In genomic region chr16:30835678-30836077, GRCm38 (mm10) we compare ENCODE assay signal across 19 mouse cellular contexts.
DNase-seq lines count a peak whose midpoint lies in the region; ATAC-seq and TF ChIP-seq lines count a peak whose summit lies in the region.
"Had no signal": no experiment of that assay in that cellular context is flagged by ENCODE, and none has a peak within 500 bp of the region (broad histone marks: within the 10 kb centered on the region; RNA-seq: fewer than 3 reads in every experiment).

No protein-coding gene starts in this region.

- DNase-seq in gastrocnemius, adult 2 months: no peak
- no peak for DNase-seq in gastrocnemius, postnatal 25 days
- peak; percentile 17 for DNase-seq in kidney, adult 9 months
- no peak for DNase-seq in kidney, adult 18-20 months
- peak; percentile 33 for DNase-seq in splenic B cell, adult 2 months (ENCODE audit: low read depth, low spot score)
- no peak for DNase-seq in layer of hippocampus, adult 18-20 months (ENCODE audit: low spot score in 2 of 2)
- no peak for DNase-seq in left cerebral cortex, adult 9 months (ENCODE audit: low spot score in 2 of 2)
- DNase-seq: adrenal gland, adult 2 months; cerebellum, postnatal 25 days; kidney, postnatal 10 days; layer of hippocampus, adult 9-11 months; lung, adult 2 months; midbrain, embryonic 14.5 days; right cerebral cortex, postnatal 4 days had no signal

- intact Hi-C loops in gastrocnemius, adult 2 months (cut with DNase I): no loop called here

- TF ChIP-seq CTCF in gastrocnemius, adult 2 months (IDR thresholded peaks at IDR 0.05): no peak

- peak; percentile 59 for ATAC-seq in activated CD4-positive, CD25-positive, alpha-beta regulatory T cell, adult 4 months
- ATAC-seq: forebrain, embryonic 13.5 days had no signal

- no peak overlapping the region for H3K4me3 ChIP-seq in gastrocnemius, adult 2 months
- H3K4me3 ChIP-seq: forebrain, embryonic 13.5 days; heart, embryonic 10.5 days; hindbrain, embryonic 10.5 days; myocyte had no signal

- peak overlapping the region; percentile 79 for H3K27ac ChIP-seq in gastrocnemius, adult 2 months
- H3K27ac ChIP-seq: forebrain, embryonic 13.5 days; heart, embryonic 10.5 days; hindbrain, embryonic 10.5 days had no signal

- no peaks in the 10 kb centered on the region for H3K36me3 ChIP-seq in splenic B cell, adult 2 months (ENCODE audit: control insufficient read depth, insufficient read depth, low read length, poor library complexity, severe bottlenecking)
- H3K36me3 ChIP-seq: heart, embryonic 10.5 days; hindbrain, embryonic 10.5 days had no signal

- H3K27me3 ChIP-seq in splenic B cell, adult 2 months (ENCODE audit: control insufficient read depth, insufficient read depth, low read length, poor library complexity, severe bottlenecking): no peaks in the 10 kb centered on the region
- H3K27me3 ChIP-seq: forebrain, embryonic 13.5 days had no signal

Comparison
In these comparisons a context has a peak if more than half of its experiments do, and no peak if none do; other contexts are left out.
1. DNase-seq: peak in kidney, adult 9 months (single experiment) and splenic B cell, adult 2 months (single experiment); none in gastrocnemius, adult 2 months (single experiment), gastrocnemius, postnatal 25 days (single experiment), kidney, adult 18-20 months (single experiment), layer of hippocampus, adult 18-20 months (0 of 2) and left cerebral cortex, adult 9 months (0 of 2).